Mouse (Mus musculus) liver, postnatal 0 days (tissue): ENCODE data around the gene Itgae.

Source experiments
- CTCF ChIP-seq: sonication (generic); IDR thresholded peaks from 2 replicates; pipeline ENCODE4 v1.5.1; 2016; ENCODE audit warnings: antibody characterized with exemption, low read depth
- EP300 ChIP-seq: IDR thresholded peaks from 2 replicates; pipeline ENCODE4 v1.6.1; 2016; ENCODE audit warnings: antibody characterized with exemption, low read depth, mild to moderate bottlenecking

GRCm38 (mm10) chr11:73144261-73144681, 53.9 kb downstream of the Itgae start:
- TF ChIP-seq CTCF (no peak), EP300 (no peak)
